Mouse (Mus musculus) right cerebral cortex, postnatal 36 days (tissue): ENCODE measurements at regions not wholly inside any gene's neighbourhood (a gene's known extent, or its start where the extent isn't known, plus 50 kb on each side); places are given as distances from the start of the nearest gene placed in this dataset.
"Not testable (repeated sequence)": the region's sequence is repeated elsewhere in the genome, so short reads cannot be mapped to it uniquely, and the experiment has no call there.

ENCODE experiments used
- DNase-seq, 2 experiments: peaks; one replicate each; pipeline ENCODE4 v3.0.0; 2022; ENCODE audit warnings: low spot score in 2 of 2, mixed read lengths in 1 of 2

GRCm38 (mm10) chr5:89354936-89355335 is 102.8 kb downstream of the Gc start:
- not testable (repeated sequence) for DNase-seq

GRCm38 (mm10) chr5:89347771-89348170 is 109.9 kb downstream of the Gc start:
- DNase-seq = no peak

GRCm38 (mm10) chr5:89340532-89340931 is 117.2 kb downstream of the Gc start:
- peak in 1 of 2 experiments; percentile 6 for DNase-seq

GRCm38 (mm10) chr5:89337966-89338657 is 119.6 kb downstream of the Gc start:
- no peak for DNase-seq
